Mouse (Mus musculus): ENCODE data around the gene Arhgap24. TPM values are rescaled to one million over a fixed set of nuclear protein-coding genes. Genes with fewer than 3 reads are reported as not detected.

Arhgap24 gene
- total RNA-seq, 2 experiments from 2014 or later: 14.1 to 25.2 TPM

GRCm38 (mm10) chr5:102748146-102748545 is 267.0 kb downstream of the Arhgap24 start:
- no peak for DNase-seq
- Histone ChIP-seq H3K27ac (no peak overlapping the region), H3K4me3 (no peak overlapping the region)
- TF ChIP-seq CTCF (IDR thresholded peaks at IDR 0.05): no peak
- intact Hi-C loops (cut with DNase I): no loop called here

GRCm38 (mm10) chr5:102749020-102749419 is 267.8 kb downstream of the Arhgap24 start:
- intact Hi-C loops (cut with DNase I): no loop called here
- TF ChIP-seq CTCF (IDR thresholded peaks at IDR 0.05): no peak

GRCm38 (mm10) chr5:102750674-102751073 is 269.5 kb downstream of the Arhgap24 start:
- intact Hi-C loops (cut with DNase I): no loop called here
- no peak for TF ChIP-seq CTCF (IDR thresholded peaks at IDR 0.05)
- no peak for DNase-seq
- H3K4me3 ChIP-seq: no peak overlapping the region
- no peak overlapping the region for H3K27ac ChIP-seq

More at GRCm38 (mm10) chr5:102749020-102749419, 267.8 kb downstream of the Arhgap24 start:
- Histone ChIP-seq H3K4me3 (no peak overlapping the region), H3K27ac (no peak overlapping the region)
- peak; percentile 51 for DNase-seq

GRCm38 (mm10) chr5:102751661-102752307 is 270.6 kb downstream of the Arhgap24 start:
- no peak overlapping the region for H3K4me3 ChIP-seq
- intact Hi-C loops (cut with DNase I): no loop called here
- no peak for DNase-seq
- H3K27ac ChIP-seq: no peak overlapping the region
- no peak for TF ChIP-seq CTCF (IDR thresholded peaks at IDR 0.05)

GRCm38 (mm10) chr5:102752308-102752663 is 271.1 kb downstream of the Arhgap24 start:
- no peak for DNase-seq
- Histone ChIP-seq H3K27ac (no peak overlapping the region), H3K4me3 (no peak overlapping the region)
- no peak for TF ChIP-seq CTCF (IDR thresholded peaks at IDR 0.05)
- intact Hi-C loops (cut with DNase I): no loop called here

GRCm38 (mm10) chr5:102757040-102757439 is 275.8 kb downstream of the Arhgap24 start:
- no peak for DNase-seq
- Histone ChIP-seq H3K4me3 (no peak overlapping the region), H3K27ac (peak overlapping the region; percentile 46; the same call in 1 of the 2 replicates)
- no peak for TF ChIP-seq CTCF (IDR thresholded peaks at IDR 0.05)
- intact Hi-C loops (cut with DNase I): no loop called here

- peak; percentile 28 for DNase-seq
- TF ChIP-seq CTCF (IDR thresholded peaks at IDR 0.05): no peak
- Histone ChIP-seq H3K27ac (no peak overlapping the region), H3K4me3 (no peak overlapping the region)
- intact Hi-C loops (cut with DNase I): loop anchor here (5.0 kb wide), 2 partner anchors 63 to 107 kb away; no protein-coding TSS in a partner anchor
These were observed 284.5 kb downstream of the Arhgap24 start for GRCm38 (mm10) chr5:102765694-102766093.

GRCm38 (mm10) chr5:102766311-102767057 is 285.3 kb downstream of the Arhgap24 start:
- no peak overlapping the region for H3K4me3 ChIP-seq
- intact Hi-C loops (cut with DNase I): loop anchor here (5.0 kb wide), 2 partner anchors 64 to 106 kb away; no protein-coding TSS in a partner anchor
- DNase-seq: peak; percentile 49
- TF ChIP-seq CTCF (IDR thresholded peaks at IDR 0.05): peak; percentile 83
- H3K27ac ChIP-seq: no peak overlapping the region

GRCm38 (mm10) chr5:102767058-102767444 is 285.9 kb downstream of the Arhgap24 start:
- Histone ChIP-seq H3K27ac (no peak overlapping the region), H3K4me3 (no peak overlapping the region)
- no peak for TF ChIP-seq CTCF (IDR thresholded peaks at IDR 0.05)
- DNase-seq: no peak
- intact Hi-C loops (cut with DNase I): loop anchor here (5.0 kb wide), 2 partner anchors 65 to 105 kb away; no protein-coding TSS in a partner anchor

- no peak for TF ChIP-seq CTCF (IDR thresholded peaks at IDR 0.05)
- H3K27ac ChIP-seq: no peak overlapping the region
- intact Hi-C loops (cut with DNase I): loop anchor here (5.0 kb wide), 2 partner anchors 66 to 104 kb away; no protein-coding TSS in a partner anchor
These were observed 286.6 kb downstream of the Arhgap24 start for GRCm38 (mm10) chr5:102767822-102768221.

GRCm38 (mm10) chr5:102768385-102769080 is 287.3 kb downstream of the Arhgap24 start:
- intact Hi-C loops (cut with DNase I): loop anchor here (5.0 kb wide), 2 partner anchors 66 to 104 kb away; no protein-coding TSS in a partner anchor
- peak; percentile 72 for DNase-seq
- Histone ChIP-seq H3K27ac (peak overlapping the region; percentile 91), H3K4me3 (peak overlapping the region; percentile 74)
- no peak for TF ChIP-seq CTCF (IDR thresholded peaks at IDR 0.05)

More at GRCm38 (mm10) chr5:102767822-102768221, 286.6 kb downstream of the Arhgap24 start:
- no peak overlapping the region for H3K4me3 ChIP-seq
- DNase-seq: no peak

- peak overlapping the region; percentile 91 for H3K27ac ChIP-seq
- DNase-seq: peak; percentile 73
- no peak for TF ChIP-seq CTCF (IDR thresholded peaks at IDR 0.05)
- H3K4me3 ChIP-seq: peak overlapping the region; percentile 74
- intact Hi-C loops (cut with DNase I): loop anchor here (1.0 kb wide), 1 partner anchor 55 kb away; no protein-coding TSS in a partner anchor
These were observed 289.4 kb downstream of the Arhgap24 start for GRCm38 (mm10) chr5:102770611-102771010.
